Mouse (Mus musculus): ENCODE measurements around the gene Ankrd55. TPM values are rescaled to one million over a fixed set of nuclear protein-coding genes. Genes with fewer than 3 reads are reported as not detected.
"Not testable (repeated sequence)": the region's sequence is repeated elsewhere in the genome, so short reads cannot be mapped to it uniquely, and the experiment has no call there.

Gene Ankrd55
- polyA plus RNA-seq, 1 experiment from 2014 or later, result not detected

GRCm38 (mm10) chr13:112297781-112298180 is 9.5 kb downstream of the Ankrd55 start:
- Histone ChIP-seq H3K27ac (no peak overlapping the region), H3K36me3 (no peaks in the 10 kb centered on the region), H3K9me3 (no peaks in the 10 kb centered on the region), H3K4me3 (no peak overlapping the region), H3K4me1 (no peaks in the 10 kb centered on the region), H3K9ac (no peak overlapping the region), H3K27me3 (no peaks in the 10 kb centered on the region), H3K4me2 (no peak overlapping the region)
- no peak for ATAC-seq (ENCODE audit: borderline replicate concordance, extremely low read depth, low FRiP score, low TSS enrichment)
- 66% methylated on average over 6 of the region's 6 CpGs for WGBS

DNA sequence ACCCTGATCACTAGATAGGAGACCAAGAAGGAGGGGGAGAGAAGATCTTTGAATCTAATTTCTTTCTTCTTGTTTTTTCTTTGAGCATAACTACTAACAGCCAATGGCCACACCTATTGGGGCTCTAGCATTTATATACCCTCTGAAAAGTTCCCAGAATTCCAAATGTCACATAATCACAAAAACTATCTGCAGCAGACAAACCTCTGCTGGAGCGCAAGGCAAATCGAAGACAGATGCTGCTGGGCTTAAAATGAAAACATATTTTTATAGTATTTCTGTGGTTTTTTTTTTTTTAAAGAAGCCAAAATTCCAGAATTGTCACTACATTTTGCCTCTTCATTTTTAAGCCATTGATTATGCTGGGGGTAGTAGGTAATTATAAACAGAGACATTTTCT is 15.2 kb downstream of the Ankrd55 start:
- Histone ChIP-seq H3K4me3 (no peak overlapping the region), H3K36me3 (no peaks in the 10 kb centered on the region), H3K9ac (no peak overlapping the region), H3K4me1 (no peaks in the 10 kb centered on the region), H3K27me3 (no peaks in the 10 kb centered on the region), H3K4me2 (no peak overlapping the region), H3K9me3 (no peaks in the 10 kb centered on the region), H3K27ac (no peak overlapping the region)
- no peak for ATAC-seq (ENCODE audit: borderline replicate concordance, extremely low read depth, low FRiP score, low TSS enrichment)
- WGBS, result 86% methylated on average over 2 of the region's 2 CpGs

DNA sequence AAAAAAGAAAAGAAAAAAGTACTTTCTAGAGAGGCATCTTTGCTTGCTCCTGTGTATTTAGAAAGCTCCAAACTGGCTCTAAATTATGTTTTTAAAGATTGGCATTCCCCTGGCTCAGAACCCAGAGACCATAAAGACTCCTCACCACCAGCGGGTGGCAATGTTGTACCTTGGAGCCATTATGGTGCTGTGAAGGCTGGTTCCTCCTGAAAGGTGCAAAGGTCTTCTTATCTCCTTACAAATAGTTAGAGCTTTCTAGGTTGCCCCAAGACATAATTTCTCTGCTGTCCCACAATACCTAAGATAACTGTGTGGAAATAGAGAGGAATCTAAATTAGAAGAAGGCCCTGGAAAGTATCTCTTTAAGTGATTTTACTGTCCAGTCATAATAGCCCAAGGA is 20.4 kb downstream of the Ankrd55 start:
- WGBS, result 5% methylated on average over 1 of the region's 1 CpGs
- no peak for ATAC-seq (ENCODE audit: borderline replicate concordance, extremely low read depth, low FRiP score, low TSS enrichment)

DNA sequence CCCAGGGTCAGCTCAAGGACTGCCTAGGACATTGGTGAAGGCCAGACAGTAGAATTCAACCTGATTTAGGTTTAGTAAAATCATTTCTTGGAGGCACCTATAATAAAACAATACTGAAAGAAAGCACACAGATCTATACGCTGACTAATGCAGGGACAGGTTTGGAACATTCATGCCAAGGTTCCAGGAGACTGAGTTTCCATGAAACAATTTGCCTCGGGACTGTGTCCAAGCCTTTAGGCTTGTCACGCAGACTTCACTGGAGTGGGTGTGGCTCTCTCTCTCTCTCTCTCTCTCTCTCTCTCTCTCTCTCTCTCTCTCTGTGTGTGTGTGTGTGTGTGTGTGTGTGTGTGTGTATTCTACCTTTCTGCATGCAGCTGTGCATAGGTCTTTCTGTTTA is 23.4 kb downstream of the Ankrd55 start:
- not testable (repeated sequence) for H3K27ac ChIP-seq; ATAC-seq (ENCODE audit: borderline replicate concordance, extremely low read depth, low FRiP score, low TSS enrichment); H3K4me3 ChIP-seq; H3K36me3 ChIP-seq; H3K9me3 ChIP-seq; H3K27me3 ChIP-seq; H3K4me2 ChIP-seq; H3K4me1 ChIP-seq; H3K9ac ChIP-seq
- WGBS, result 55% methylated on average over 3 of the region's 3 CpGs

More for the DNA sequence above, 20.4 kb downstream of the Ankrd55 start:
- no peak overlapping the region for H3K4me3 ChIP-seq
- no peaks in the 10 kb centered on the region for H3K36me3 ChIP-seq
- H3K9ac ChIP-seq, result no peak overlapping the region
- H3K4me2 ChIP-seq, result no peak overlapping the region
- no peaks in the 10 kb centered on the region for H3K9me3 ChIP-seq
- no peaks in the 10 kb centered on the region for H3K27me3 ChIP-seq
- H3K27ac ChIP-seq, result no peak overlapping the region
- no peaks in the 10 kb centered on the region for H3K4me1 ChIP-seq

- no peak for ATAC-seq (ENCODE audit: borderline replicate concordance, extremely low read depth, low FRiP score, low TSS enrichment)
- H3K9ac ChIP-seq, result no peak overlapping the region
- no peak overlapping the region for H3K27ac ChIP-seq
- no peaks in the 10 kb centered on the region for H3K27me3 ChIP-seq
- no peaks in the 10 kb centered on the region for H3K36me3 ChIP-seq
- no peak overlapping the region for H3K4me2 ChIP-seq
- H3K4me1 ChIP-seq, result no peaks in the 10 kb centered on the region
- H3K4me3 ChIP-seq, result no peak overlapping the region
- WGBS, result 20% methylated on average over 3 of the region's 3 CpGs
- no peaks in the 10 kb centered on the region for H3K9me3 ChIP-seq
Measured at GRCm38 (mm10) chr13:112315442-112315841, 27.2 kb downstream of the Ankrd55 start.

DNA sequence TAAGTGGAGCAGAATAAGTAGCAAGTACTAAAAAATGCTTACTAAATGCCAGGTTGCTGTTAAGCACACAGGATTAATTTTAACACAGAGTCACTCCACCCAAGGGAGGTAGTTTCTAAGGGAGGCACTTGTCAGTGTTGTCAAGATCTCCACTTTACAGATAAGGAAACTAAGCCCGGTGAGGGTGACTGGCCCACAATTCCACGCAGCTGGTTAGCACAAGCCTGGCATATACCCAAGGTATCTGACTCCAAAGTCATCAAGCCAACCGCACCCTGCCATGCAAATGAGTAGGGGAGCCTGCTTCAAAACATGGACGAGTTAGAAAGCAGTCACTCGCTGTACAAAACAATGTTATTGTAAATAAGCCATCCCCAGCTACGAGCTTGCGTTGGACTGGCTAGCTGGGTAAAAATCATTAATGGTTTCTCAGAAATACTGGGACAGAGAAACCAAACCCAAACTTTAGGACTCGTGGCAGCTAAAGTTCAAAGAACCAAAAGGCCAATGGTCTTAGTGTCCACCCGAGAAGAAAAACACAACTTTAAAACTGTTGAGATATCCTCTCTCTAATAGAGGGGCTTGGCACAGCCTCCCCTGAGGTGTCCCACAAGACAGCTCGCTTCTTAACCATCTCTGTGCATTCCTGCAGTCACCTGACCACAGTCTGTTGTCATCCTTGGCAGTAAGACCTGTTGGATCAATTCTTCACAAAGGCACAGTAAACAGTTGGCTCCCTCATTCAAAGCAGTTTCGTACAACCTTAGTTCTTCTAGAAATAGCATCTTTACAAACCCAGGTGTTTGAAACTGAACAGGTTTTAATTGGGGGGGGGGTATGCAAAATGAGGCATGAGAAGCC is 28.6 kb downstream of the Ankrd55 start:
- H3K4me1 ChIP-seq, result no peaks in the 10 kb centered on the region
- no peaks in the 10 kb centered on the region for H3K27me3 ChIP-seq
- no peaks in the 10 kb centered on the region for H3K36me3 ChIP-seq
- H3K4me2 ChIP-seq, result no peak overlapping the region
- no peak overlapping the region for H3K9ac ChIP-seq
- no peak overlapping the region for H3K4me3 ChIP-seq
- no peak for ATAC-seq (ENCODE audit: borderline replicate concordance, extremely low read depth, low FRiP score, low TSS enrichment)
- H3K9me3 ChIP-seq, result no peaks in the 10 kb centered on the region
- no peak overlapping the region for H3K27ac ChIP-seq
- whole genome bisulfite sequencing, result 58% methylated on average over 11 of the region's 11 CpGs

GRCm38 (mm10) chr13:112318124-112318523 is 29.9 kb downstream of the Ankrd55 start:
- Histone ChIP-seq H3K9ac (no peak overlapping the region), H3K36me3 (no peaks in the 10 kb centered on the region), H3K4me3 (no peak overlapping the region), H3K4me2 (no peak overlapping the region), H3K27me3 (no peaks in the 10 kb centered on the region), H3K27ac (no peak overlapping the region), H3K4me1 (no peaks in the 10 kb centered on the region), H3K9me3 (no peaks in the 10 kb centered on the region)
- no peak for ATAC-seq (ENCODE audit: borderline replicate concordance, extremely low read depth, low FRiP score, low TSS enrichment)
- 82% methylated on average over 8 of the region's 8 CpGs for WGBS

DNA sequence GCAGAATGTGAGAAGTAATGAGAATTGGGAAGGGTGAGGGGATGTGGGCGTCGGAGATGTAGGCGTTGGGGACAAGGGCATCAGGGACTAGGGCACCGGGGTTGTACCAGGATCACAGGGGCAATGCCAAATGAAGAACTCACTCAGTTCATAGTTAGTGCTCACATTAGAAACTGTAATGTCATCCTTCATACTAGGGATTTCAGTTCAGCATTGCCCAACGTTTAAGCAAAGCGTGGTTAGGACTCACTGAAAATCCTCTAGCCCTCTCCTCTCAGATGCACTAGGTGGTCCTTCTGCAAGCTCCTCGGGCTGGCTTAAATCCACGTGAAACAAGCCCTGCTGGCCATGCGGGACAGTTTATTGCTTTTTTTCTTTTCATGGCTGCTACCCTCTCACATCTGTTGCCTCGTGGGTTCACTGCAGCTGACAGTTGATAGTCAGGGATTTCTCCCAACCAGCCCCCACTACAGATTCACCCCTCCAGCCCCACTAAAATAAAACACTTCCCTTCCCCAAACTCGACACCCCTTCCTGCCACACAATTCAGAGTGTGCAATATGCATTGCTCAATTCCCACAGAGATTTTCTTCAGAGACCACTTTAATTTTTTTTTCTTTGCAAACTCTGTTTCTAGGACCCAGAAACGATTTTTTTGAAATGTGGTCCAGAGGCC is 35.5 kb downstream of the Ankrd55 start:
- WGBS, result 62% methylated on average over 12 of the region's 12 CpGs
- no peak for ATAC-seq (ENCODE audit: borderline replicate concordance, extremely low read depth, low FRiP score, low TSS enrichment)
- H3K27ac ChIP-seq, result no peak overlapping the region
- H3K36me3 ChIP-seq, result no peaks in the 10 kb centered on the region
- no peak overlapping the region for H3K4me2 ChIP-seq
- no peaks in the 10 kb centered on the region for H3K27me3 ChIP-seq
- no peak overlapping the region for H3K9ac ChIP-seq
- H3K4me3 ChIP-seq, result no peak overlapping the region
- no peaks in the 10 kb centered on the region for H3K9me3 ChIP-seq
- peaks cover 6% of the 10 kb centered on the region; the same call in 1 of the 2 replicates for H3K4me1 ChIP-seq

- H3K4me2 ChIP-seq, result no peak overlapping the region
- H3K27ac ChIP-seq, result no peak overlapping the region
- WGBS, result 77% methylated on average over 2 of the region's 2 CpGs
- H3K36me3 ChIP-seq, result no peaks in the 10 kb centered on the region
- no peak overlapping the region for H3K4me3 ChIP-seq
- H3K9me3 ChIP-seq, result no peaks in the 10 kb centered on the region
- ATAC-seq (ENCODE audit: borderline replicate concordance, extremely low read depth, low FRiP score, low TSS enrichment), result no peak
- H3K9ac ChIP-seq, result no peak overlapping the region
- H3K4me1 ChIP-seq, result peaks cover 6% of the 10 kb centered on the region; the same call in 1 of the 2 replicates
- no peaks in the 10 kb centered on the region for H3K27me3 ChIP-seq
Measured at GRCm38 (mm10) chr13:112325126-112325525, 36.9 kb downstream of the Ankrd55 start.

DNA sequence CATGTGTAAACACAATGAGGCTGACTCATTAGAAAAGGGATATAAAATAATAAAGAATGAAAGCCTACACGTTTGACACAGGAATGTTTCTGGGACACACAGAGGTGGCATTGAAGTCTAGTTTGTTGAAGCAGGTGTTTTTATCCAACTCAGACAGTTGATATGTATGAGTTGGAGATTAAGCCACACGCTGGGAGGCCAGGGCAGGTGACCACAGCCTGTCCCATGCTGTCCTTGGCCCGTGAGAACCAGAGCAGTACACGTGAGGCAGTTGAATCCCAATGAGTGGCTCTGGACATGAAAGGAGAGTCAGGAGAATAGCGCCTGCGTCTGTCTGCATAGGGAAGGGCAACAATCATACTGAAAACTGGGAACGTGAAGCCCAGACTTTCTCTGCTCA is 38.2 kb downstream of the Ankrd55 start:
- Histone ChIP-seq H3K36me3 (no peaks in the 10 kb centered on the region), H3K4me1 (peaks cover 12% of the 10 kb centered on the region; the same call in 1 of the 2 replicates), H3K4me3 (no peak overlapping the region), H3K27ac (no peak overlapping the region), H3K9ac (no peak overlapping the region), H3K27me3 (no peaks in the 10 kb centered on the region), H3K4me2 (no peak overlapping the region), H3K9me3 (no peaks in the 10 kb centered on the region)
- 70% methylated on average over 7 of the region's 7 CpGs for WGBS
- ATAC-seq (ENCODE audit: borderline replicate concordance, extremely low read depth, low FRiP score, low TSS enrichment), result no peak

DNA sequence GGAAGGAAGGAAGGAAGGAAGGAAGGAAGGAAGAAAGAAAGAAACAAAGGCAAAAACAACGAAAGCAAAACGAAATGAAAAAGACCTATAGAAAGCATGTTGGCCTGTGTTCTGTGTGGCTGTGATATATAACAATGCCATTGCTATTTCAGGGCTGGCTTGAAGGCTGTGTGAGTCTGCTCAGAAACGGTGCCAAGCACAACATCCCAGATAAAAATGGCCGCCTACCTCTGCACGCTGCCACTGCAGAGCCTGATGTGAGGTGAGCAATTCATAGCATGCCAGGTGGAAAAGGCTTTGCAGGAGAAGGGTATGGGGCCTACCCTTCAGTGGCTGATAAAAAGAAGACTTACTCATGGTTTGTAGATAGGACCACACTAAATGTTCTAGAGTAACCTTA is 38.7 kb downstream of the Ankrd55 start:
- ATAC-seq (ENCODE audit: borderline replicate concordance, extremely low read depth, low FRiP score, low TSS enrichment), result no peak
- no peak overlapping the region for H3K27ac ChIP-seq
- no peak overlapping the region for H3K4me3 ChIP-seq
- no peaks in the 10 kb centered on the region for H3K27me3 ChIP-seq
- no peaks in the 10 kb centered on the region for H3K9me3 ChIP-seq
- no peak overlapping the region for H3K4me2 ChIP-seq
- peaks cover 15% of the 10 kb centered on the region; the same call in 1 of the 2 replicates for H3K4me1 ChIP-seq
- no peaks in the 10 kb centered on the region for H3K36me3 ChIP-seq
- WGBS, result 75% methylated on average over 5 of the region's 5 CpGs
- no peak overlapping the region for H3K9ac ChIP-seq

DNA sequence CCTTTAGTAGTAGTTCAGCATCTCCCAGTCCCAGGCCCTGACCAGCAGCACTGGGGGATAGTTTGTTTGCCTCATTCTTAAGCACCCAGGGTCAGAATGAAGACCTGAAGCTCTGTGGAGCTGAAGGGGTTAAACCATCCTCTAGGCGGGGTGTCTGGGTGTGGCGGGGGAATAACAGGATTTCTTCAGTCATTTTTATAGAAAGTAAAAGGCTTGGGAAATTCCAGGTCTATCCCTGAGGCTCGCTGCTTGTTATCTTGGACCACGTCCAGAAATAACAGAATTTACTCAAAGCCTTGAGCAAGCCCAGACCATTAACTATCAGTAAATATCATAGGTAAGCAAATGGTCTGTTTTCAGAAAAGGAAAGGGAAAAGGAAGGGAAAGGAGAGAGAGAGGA is 39.3 kb downstream of the Ankrd55 start:
- no peak overlapping the region for H3K4me3 ChIP-seq
- ATAC-seq (ENCODE audit: borderline replicate concordance, extremely low read depth, low FRiP score, low TSS enrichment), result no peak
- WGBS, result 12% methylated on average over 4 of the region's 4 CpGs
- H3K9me3 ChIP-seq, result no peaks in the 10 kb centered on the region
- H3K27ac ChIP-seq, result no peak overlapping the region
- no peak overlapping the region for H3K9ac ChIP-seq
- no peaks in the 10 kb centered on the region for H3K27me3 ChIP-seq
- H3K4me1 ChIP-seq, result peaks cover 15% of the 10 kb centered on the region; the same call in 1 of the 2 replicates
- H3K4me2 ChIP-seq, result no peak overlapping the region
- no peaks in the 10 kb centered on the region for H3K36me3 ChIP-seq

All from lung, embryonic 15.5 days (tissue).